Mouse (Mus musculus) intestine, postnatal 0 days (tissue): ENCODE measurements around the gene Ube2q1. TPM values are rescaled to one million over a fixed set of nuclear protein-coding genes. Genes with fewer than 3 reads are reported as not detected.

ENCODE experiments used
- ATAC-seq: fragments of 200-750 bp; cut with Nextera tagmentation; 2 replicates; pipeline ENCODE4 v1.8.0; 2017; ENCODE audit warnings: mild to moderate bottlenecking, moderate TSS enrichment, moderate library complexity
- H3K27ac ChIP-seq: fragments of 300-500 bp; sonication (generic); 2 replicates; pipeline ENCODE4 v1.5.1; 2014; ENCODE audit warnings: mild to moderate bottlenecking, low read depth, low read length, moderate library complexity
- H3K27me3 ChIP-seq: fragments of 300-500 bp; sonication (generic); replicated peaks from 2 replicates; pipeline ENCODE4 v1.6.1; 2014; ENCODE audit warnings: low read length, mixed read lengths; ENCODE audit not compliant: control insufficient read depth, insufficient read depth
- H3K36me3 ChIP-seq: fragments of 300-500 bp; sonication (generic); 2 replicates; pipeline ENCODE4 v1.6.1; 2014; ENCODE audit warnings: mild to moderate bottlenecking, moderate library complexity; ENCODE audit not compliant: control insufficient read depth, insufficient read depth
- H3K4me1 ChIP-seq: fragments of 300-500 bp; sonication (generic); replicated peaks from 2 replicates; pipeline ENCODE4 v1.6.1; 2014; ENCODE audit warnings: antibody characterized with exemption, low read length, mixed read lengths; ENCODE audit not compliant: control insufficient read depth, insufficient read depth
- H3K4me2 ChIP-seq: fragments of 300-500 bp; sonication (generic); replicated peaks from 2 replicates; pipeline ENCODE4 v1.6.1; 2014; ENCODE audit warnings: low read depth, mild to moderate bottlenecking, moderate library complexity
- H3K4me3 ChIP-seq: fragments of 300-500 bp; sonication (generic); 2 replicates; pipeline ENCODE4 v1.5.1; 2014; ENCODE audit warnings: low read depth, low read length
- H3K9ac ChIP-seq: fragments of 300-500 bp; sonication (generic); 2 replicates; pipeline ENCODE4 v1.6.1; 2014; ENCODE audit warnings: mild to moderate bottlenecking, low read depth, low read length
- H3K9me3 ChIP-seq: fragments of 300-500 bp; sonication (generic); 2 replicates; pipeline ENCODE4 v1.6.1; 2016; ENCODE audit warnings: mixed run types; ENCODE audit not compliant: control insufficient read depth
- CTCF ChIP-seq: sonication (generic); IDR thresholded peaks from 2 replicates; pipeline ENCODE4 v1.5.1; 2016; ENCODE audit warnings: low read depth, mild to moderate bottlenecking, control low read depth, antibody characterized with exemption, moderate library complexity
- WGBS: fragments of 180-500 bp; shearing (Covaris S2); extraction: QIAGEN DNeasy Blood & Tissue Kit; methylation state at CpG from one replicate; pipeline ENCODE4 v1.1.7; 2014; 5-methylcytosine and 5-hydroxymethylcytosine counted together
- polyA plus RNA-seq: library from polyadenylated mRNA; unstranded; fragments of >200 nt; fragmentation: Nextera tagmentation; extraction: Ambion mirVana; gene quantifications from 2 replicates; pipeline ENCODE4 v1.2.1, GENCODE M21; 2015

Ube2q1 gene
- polyA plus RNA-seq, 1 experiment from 2014 or later = 22.1 TPM

GRCm38 (mm10) chr3:89814051-89814450 is 40.6 kb downstream of the Ube2q1 start:
- Histone ChIP-seq H3K9ac (no peak overlapping the region), H3K27ac (no peak overlapping the region), H3K27me3 (no peaks in the 10 kb centered on the region; the same call in 1 of the 2 replicates), H3K4me1 (no peaks in the 10 kb centered on the region), H3K9me3 (no peaks in the 10 kb centered on the region), H3K4me2 (no peak overlapping the region), H3K36me3 (no peaks in the 10 kb centered on the region), H3K4me3 (no peak overlapping the region)
- TF ChIP-seq CTCF = peak; percentile 12; the same call in 1 of the 2 replicates
- 78% methylated on average over 7 of the region's 7 CpGs for WGBS
- ATAC-seq = no peak

- H3K4me1 ChIP-seq = no peaks in the 10 kb centered on the region
- peak; percentile 70 for TF ChIP-seq CTCF
- H3K9ac ChIP-seq = no peak overlapping the region
- no peak overlapping the region for H3K4me3 ChIP-seq
- H3K36me3 ChIP-seq = no peaks in the 10 kb centered on the region
- no peaks in the 10 kb centered on the region for H3K9me3 ChIP-seq
- H3K4me2 ChIP-seq = no peak overlapping the region
- WGBS = 65% methylated on average over 4 of the region's 4 CpGs
- peaks cover 4% of the 10 kb centered on the region; the same call in 1 of the 2 replicates for H3K27me3 ChIP-seq
- no peak for ATAC-seq
- no peak overlapping the region for H3K27ac ChIP-seq
Observed at GRCm38 (mm10) chr3:89817056-89817455, 43.6 kb downstream of the Ube2q1 start.

DNA sequence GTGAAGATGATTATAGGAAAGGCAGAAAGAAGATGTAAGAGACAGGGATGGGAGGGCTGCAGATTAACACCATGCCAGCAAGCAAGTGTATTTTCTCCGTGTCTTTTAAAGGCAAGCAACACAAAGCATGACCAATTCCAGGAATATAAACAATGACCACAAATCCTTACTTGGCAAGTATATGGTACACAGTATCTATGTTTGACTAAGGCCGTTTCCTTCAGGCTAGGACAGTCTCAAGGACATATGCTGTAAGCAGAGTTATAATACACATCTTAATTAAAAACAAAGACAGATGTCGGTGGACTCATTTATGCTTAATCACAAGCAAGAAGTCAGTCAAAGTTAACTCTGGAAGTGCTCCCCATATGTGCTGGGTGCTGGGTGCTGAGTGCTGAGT is 45.2 kb downstream of the Ube2q1 start:
- H3K9ac ChIP-seq = no peak overlapping the region
- 43% methylated on average over 3 of the region's 3 CpGs for WGBS
- no peak for ATAC-seq
- no peak overlapping the region for H3K4me2 ChIP-seq
- no peak overlapping the region for H3K4me3 ChIP-seq
- H3K27me3 ChIP-seq = 0 out of 2 replicates have a peak, but pooled peaks cover 4% of the 10 kb centered on the region
- H3K27ac ChIP-seq = no peak overlapping the region
- TF ChIP-seq CTCF = no peak
- no peaks in the 10 kb centered on the region for H3K36me3 ChIP-seq
- H3K4me1 ChIP-seq = no peaks in the 10 kb centered on the region
- no peaks in the 10 kb centered on the region for H3K9me3 ChIP-seq

GRCm38 (mm10) chr3:89819897-89820296 is 46.5 kb downstream of the Ube2q1 start:
- Histone ChIP-seq H3K9me3 (no peaks in the 10 kb centered on the region), H3K27ac (no peak overlapping the region), H3K4me2 (no peak overlapping the region), H3K4me3 (no peak overlapping the region), H3K36me3 (no peaks in the 10 kb centered on the region), H3K4me1 (no peaks in the 10 kb centered on the region), H3K9ac (no peak overlapping the region; the same call in 1 of the 2 replicates), H3K27me3 (0 out of 2 replicates have a peak, but pooled peaks cover 4% of the 10 kb centered on the region)
- WGBS = 43% methylated on average over 7 of the region's 7 CpGs
- TF ChIP-seq CTCF = no peak
- ATAC-seq = no peak

DNA sequence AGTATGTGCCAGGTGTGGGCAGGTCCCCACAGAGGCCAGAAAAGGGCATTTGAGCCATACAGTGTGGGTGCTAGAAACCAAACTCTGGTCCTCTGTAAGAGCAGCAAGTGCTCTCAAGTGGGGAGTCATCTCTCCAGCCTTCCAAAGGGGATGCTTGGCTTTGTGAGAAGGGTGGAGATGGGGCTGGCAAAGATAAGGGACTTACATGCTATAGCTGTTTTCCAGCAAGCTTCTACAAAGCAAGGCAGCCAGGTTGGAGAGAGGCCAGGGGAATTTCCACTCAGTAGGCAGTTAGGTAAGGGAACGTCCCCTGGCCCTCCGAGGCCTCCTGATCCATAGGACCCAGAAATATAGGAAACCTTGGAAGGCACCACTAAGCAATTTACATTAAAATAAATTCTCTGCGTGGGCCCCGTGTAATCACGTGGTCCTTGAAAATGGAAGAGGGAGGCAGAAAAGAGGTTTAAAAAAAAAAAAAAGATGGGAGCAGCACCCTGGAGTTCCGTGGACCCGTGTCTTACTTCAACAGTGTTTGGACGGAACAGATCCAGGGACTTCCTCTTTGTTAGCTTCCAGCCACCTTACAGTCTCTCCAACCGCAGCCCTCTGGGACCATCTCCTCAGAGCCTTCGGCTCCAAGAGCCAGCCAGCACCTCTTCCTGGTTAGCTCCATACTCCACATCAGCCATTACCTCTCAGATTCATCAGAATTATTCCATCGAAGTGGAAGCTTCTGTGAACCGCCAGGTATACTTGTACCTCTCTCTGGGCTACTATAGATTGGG is 47.1 kb downstream of the Ube2q1 start:
- no peaks in the 10 kb centered on the region for H3K9me3 ChIP-seq
- H3K27ac ChIP-seq = no peak overlapping the region
- H3K4me3 ChIP-seq = no peak overlapping the region
- H3K36me3 ChIP-seq = no peaks in the 10 kb centered on the region
- 82% methylated on average over 12 of the region's 12 CpGs for WGBS
- TF ChIP-seq CTCF = no peak
- no peak overlapping the region; the same call in 1 of the 2 replicates for H3K9ac ChIP-seq
- H3K4me1 ChIP-seq = no peaks in the 10 kb centered on the region
- H3K4me2 ChIP-seq = no peak overlapping the region
- H3K27me3 ChIP-seq = 0 out of 2 replicates have a peak, but pooled peaks cover 4% of the 10 kb centered on the region
- ATAC-seq = no peak

- Histone ChIP-seq H3K4me3 (no peak overlapping the region), H3K9ac (no peak overlapping the region), H3K27me3 (0 out of 2 replicates have a peak, but pooled peaks cover 4% of the 10 kb centered on the region), H3K4me1 (no peaks in the 10 kb centered on the region), H3K9me3 (no peaks in the 10 kb centered on the region), H3K36me3 (no peaks in the 10 kb centered on the region), H3K4me2 (no peak overlapping the region), H3K27ac (no peak overlapping the region)
- ATAC-seq = no peak
- no peak for TF ChIP-seq CTCF
- WGBS = 84% methylated on average over 11 of the region's 11 CpGs
Observed at GRCm38 (mm10) chr3:89821096-89821513, 47.7 kb downstream of the Ube2q1 start.
